Mouse (Mus musculus) right cerebral cortex, postnatal 36 days (tissue): ENCODE data around the gene Medag.

Experiments
- DNase-seq, 2 experiments: peaks; one replicate each; pipeline ENCODE4 v3.0.0; 2022; ENCODE audit warnings: low spot score in 2 of 2, mixed read lengths in 1 of 2

The Medag gene

DNA sequence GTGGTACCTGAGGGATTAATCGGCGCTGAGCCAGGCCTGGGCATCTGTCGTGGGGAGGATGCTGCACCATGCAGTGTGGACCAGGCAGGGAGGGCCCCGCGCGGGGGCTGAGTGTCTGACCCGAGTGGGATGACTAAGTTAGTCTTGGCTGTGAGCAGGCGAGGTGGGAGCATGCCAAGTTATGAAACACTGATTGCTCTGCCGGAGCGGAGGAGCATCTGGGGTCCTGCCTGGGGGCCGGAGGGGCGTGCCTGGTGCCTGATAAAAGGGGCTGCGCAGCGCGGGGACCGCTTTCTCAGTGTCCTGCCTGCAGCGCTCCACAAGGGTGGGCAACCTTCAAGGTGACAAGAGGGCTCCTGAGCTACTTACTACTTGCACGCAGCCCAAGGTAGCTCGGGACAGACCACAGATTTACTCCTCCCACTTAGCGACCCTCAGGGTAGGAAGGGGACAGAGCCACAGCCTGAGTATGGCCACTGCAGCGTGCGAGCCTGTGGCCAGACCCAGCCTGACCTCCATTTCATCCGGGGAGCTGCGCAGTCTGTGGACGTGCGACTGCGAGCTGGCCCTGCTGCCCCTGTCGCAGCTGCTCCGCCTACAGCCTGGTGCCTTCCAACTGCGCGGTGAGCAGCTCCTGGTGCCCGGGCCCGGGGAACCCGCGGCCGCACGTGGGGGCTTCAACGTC, at the start of gene Medag:
Gene Medag, plus strand, starts transcription at position 241 of the 685 bp plus-strand sequence.
- peak; percentile 58 to 64 for DNase-seq

DNA sequence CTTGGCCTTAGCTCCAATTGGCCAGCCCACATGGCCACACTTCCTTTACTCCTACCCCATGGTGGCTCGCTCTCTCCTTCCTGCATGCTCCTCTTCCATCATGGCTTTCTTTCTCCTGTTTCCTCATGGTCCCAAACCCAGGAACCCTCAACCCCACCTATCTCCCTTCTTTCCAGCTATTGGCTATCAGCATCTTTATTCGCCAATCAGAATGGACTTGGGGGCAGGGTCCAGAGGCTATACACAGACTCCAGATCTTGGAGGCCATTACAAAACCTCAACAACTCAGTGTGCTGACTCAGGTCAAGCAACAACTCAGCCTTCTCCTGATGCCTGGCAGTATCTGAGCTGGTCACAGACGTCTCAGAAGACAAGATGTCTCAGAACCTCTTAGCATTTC, 48.9 kb upstream of the Medag start:
- DNase-seq, result no peak

- no peak for DNase-seq
These were observed 47.4 kb upstream of the Medag start for GRCm38 (mm10) chr5:149363903-149364755.

- no peak for DNase-seq
These were observed 44.5 kb upstream of the Medag start for GRCm38 (mm10) chr5:149367011-149367410.

DNA sequence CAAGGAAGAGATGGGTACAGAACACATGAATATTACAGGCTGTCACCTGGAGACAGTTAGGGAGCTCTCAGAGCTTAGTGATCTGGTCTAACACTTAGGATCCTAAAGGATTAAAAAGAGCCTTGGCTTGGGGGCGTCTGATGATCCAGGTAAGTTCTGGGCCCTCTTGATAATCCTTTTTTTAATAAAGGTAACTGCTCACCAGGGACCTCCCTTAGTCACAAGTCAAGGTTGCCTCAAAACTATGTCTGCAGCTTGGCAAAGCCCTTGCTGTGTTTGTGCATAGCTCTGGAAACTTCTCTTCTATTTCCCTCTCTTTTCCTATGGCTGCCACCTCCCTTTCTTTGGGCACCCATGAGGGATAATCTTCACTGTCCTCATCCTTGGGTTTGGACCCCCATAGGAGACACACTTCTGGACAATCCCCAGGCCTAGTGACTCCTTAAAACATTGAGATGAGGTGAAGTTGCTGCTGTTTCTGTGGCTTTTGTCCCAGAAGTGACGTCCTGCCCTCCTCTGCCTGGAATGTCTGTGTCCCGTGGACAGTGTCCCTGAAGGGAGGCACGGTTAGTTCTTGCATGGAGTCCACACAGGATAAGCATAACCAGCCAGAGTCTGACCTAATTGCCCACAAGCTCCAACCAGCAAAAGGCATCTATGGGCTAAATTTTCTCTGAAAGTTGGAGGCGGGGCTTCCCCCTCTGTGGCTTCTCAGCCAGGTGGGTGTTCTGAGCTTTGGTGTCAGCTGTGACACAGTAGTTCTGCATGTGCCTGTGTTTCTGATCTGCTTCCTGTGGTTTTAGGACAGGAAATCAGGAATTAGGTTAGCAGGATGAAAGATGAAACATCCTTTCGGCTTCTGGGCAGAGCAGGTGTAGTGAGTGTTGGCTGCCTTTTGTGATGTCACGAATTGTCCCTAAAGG, 43.7 kb upstream of the Medag start:
- no peak for DNase-seq

GRCm38 (mm10) chr5:149368575-149369312, 42.8 kb upstream of the Medag start:
- DNase-seq, result no peak

DNA sequence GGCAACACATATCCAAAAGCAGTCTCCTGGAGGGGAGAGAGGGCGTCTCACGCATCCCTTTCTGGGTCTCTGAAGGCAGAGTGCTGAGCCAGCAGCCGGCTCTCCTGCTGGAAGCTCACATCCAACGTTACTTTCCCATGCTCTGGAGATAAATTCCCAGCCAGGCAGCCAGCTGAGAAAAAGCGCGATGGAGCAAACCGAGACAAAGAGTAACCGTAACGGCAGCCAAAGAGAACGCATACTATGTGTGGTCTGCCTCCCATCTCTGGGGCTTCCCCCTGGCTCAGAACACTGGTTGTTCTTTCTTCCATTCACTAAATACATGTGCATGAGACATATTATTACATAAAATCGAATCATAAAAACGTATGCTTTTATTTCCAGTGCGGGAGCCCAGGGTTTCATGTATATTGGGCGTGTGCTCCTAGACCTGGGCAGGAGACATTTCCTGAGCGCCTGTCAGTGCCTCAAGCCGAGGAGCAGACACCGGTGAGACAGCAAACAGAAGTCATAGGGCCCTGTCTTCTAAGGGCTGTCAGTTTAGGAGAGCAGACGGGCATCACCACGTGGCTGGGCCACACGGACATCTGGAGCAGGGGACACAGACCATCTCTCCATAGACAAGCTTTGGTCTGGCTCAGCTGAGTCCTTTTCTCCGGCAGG, 42.0 kb upstream of the Medag start:
- DNase-seq, result no peak

DNA sequence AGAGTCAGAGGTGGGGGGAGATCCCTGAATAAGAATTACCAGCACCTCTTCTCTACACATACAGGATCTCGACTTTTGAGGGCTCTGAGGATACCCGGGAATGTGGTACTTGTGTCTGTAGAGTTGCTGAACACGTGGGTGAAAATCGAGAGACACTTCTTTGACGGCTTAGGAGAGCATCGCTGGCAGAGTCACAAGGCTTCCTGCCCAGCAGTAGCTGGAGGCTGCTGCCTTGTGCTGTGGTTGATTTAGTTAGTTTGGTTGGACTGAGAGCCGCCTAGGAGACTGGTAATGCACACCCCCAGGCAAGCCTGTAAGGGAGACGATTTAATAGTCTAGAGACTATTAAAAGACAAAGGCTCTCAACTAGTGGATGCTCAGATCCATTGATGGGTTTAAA, 39.5 kb upstream of the Medag start:
- DNase-seq, result no peak

GRCm38 (mm10) chr5:149373224-149373623, 38.3 kb upstream of the Medag start:
- no peak for DNase-seq

DNA sequence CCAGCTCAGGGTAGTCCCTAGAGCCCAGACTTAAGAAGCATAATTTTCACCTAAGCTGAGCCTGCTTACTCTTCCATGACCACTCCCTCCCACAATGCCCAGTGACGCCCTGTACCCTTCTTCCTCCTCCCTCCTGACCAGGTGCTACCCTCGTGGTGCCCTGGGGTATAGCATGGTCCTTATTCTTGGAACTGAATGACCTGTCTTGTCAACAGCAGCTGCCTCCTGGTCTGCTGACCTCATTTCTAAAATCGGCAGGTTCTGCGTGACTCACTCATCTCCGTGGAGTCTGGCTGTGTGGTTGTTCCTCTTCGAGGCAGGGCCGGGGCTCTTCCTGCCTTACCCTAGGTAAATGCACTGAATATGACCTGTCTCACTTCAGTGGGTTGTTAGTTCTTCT, 37.5 kb upstream of the Medag start:
- DNase-seq, result peak in 1 of 2 experiments; percentile 24

GRCm38 (mm10) chr5:149375074-149375888, 36.3 kb upstream of the Medag start:
- DNase-seq, result no peak

- peak; percentile 66 to 70 for DNase-seq
These were observed 35.7 kb upstream of the Medag start for GRCm38 (mm10) chr5:149375889-149376212.

GRCm38 (mm10) chr5:149376367-149376766, 35.2 kb upstream of the Medag start:
- no peak for DNase-seq

- DNase-seq, result no peak
These were observed 34.3 kb upstream of the Medag start for GRCm38 (mm10) chr5:149377253-149377652.

- DNase-seq, result no peak
These were observed 33.0 kb upstream of the Medag start for GRCm38 (mm10) chr5:149378566-149378965.

DNA sequence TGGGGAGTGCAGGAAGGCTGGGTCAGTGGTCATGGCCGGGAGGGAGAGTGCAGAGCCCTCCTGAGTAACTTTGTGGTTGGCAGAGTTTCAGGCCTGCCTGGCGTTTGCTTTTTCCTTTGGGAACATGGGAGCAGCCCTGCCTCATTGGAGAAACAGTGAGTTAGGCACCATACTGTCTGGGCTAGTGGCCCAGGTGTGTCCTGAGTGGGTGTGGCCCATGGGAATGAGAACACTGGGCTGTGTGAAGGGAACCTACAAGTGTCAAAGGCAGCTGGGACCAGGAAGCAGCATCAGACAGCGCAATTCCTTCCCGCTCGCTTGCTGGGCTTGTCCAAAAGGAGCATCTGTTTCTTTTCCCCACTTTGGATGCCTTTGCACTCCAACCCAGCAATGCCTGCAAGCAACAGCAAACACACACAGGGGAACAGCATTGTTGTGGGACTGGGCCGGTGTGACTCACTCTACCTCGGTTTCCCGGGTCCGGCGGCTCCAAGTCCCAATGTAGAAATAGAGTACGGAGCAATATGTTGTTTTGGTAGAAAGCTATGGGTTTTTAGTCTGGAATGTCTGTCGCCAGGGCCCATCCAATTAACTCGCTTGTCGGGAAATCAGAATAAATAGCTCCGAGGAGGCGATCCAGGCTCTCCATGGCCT, 32.3 kb upstream of the Medag start:
- no peak for DNase-seq

DNA sequence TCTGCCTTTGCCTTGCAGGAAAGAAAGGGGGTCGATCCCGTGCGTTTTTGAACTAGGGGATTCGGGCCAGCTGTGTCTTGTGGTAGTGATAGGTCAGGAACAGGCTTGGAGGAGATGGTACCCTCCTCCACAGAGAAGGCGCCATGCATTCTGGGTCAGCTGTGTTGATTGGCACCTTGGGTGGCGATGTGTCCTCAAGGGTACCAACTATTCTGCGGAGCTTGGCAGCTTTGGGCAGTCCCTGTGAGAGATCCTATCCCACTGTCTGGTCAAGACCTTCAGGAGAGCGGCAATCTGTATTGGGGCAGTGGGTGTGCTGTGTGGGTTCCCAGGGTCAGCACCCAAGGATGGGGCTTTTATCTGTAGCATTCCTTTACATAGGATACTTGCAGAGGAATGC, 31.7 kb upstream of the Medag start:
- no peak for DNase-seq

- DNase-seq, result peak; percentile 39 to 62
These were observed 31.1 kb upstream of the Medag start for GRCm38 (mm10) chr5:149380388-149380916.

DNA sequence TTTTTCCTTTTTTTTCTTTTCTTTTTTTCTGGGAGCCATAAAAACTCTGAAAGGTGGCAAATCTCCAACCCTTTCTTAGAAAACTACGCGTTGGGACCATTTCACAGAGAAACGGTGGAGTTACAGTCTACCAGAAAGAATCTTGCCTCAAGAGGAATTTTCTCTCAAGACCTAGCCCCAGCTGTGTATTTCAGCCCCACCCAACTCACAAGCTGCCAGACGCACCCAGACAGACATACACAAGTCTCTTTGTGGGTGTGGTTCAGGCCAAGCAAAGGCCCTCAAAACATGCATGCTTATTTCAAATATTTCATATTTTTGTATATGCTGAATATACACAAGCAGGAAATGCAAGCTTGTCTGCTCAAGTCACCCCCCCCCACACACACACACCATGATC, 29.6 kb upstream of the Medag start:
- no peak for DNase-seq
